Mouse (Mus musculus): Measurements from ENCODE around the gene Gm21882.
"Not testable (repeated sequence)": the region's sequence is repeated elsewhere in the genome, so short reads cannot be mapped to it uniquely, and the experiment has no call there.

The Gm21882 gene

GRCm38 (mm10) chrY:40381423-40381822, at the start of gene Gm21882:
TSS of gene Gm21882 (minus strand) at chrY:40381523.
- not testable (repeated sequence) for DNase-seq (ENCODE audit: low read depth)

All from c-Kit-positive CD71-positive TER-119-negative erythroid progenitor cells, embryonic 14.5 days (primary cell).